Mouse (Mus musculus) hindbrain, embryonic 12.5 days (tissue): ENCODE data around the gene Pde2a. TPM values are rescaled to one million over a fixed set of nuclear protein-coding genes. Genes with fewer than 3 reads are reported as not detected.

Experiments used
- ATAC-seq: fragments of 200-750 bp; cut with Nextera tagmentation; 2 replicates; pipeline ENCODE4 v1.8.0; 2017; ENCODE audit warnings: moderate TSS enrichment; ENCODE audit not compliant: low FRiP score
- H3K27ac ChIP-seq: fragments of 300-500 bp; sonication (generic); 2 replicates; pipeline ENCODE4 v1.5.1; 2016; ENCODE audit warnings: mild to moderate bottlenecking
- H3K27me3 ChIP-seq: fragments of 300-500 bp; sonication (generic); 2 replicates; pipeline ENCODE4 v1.6.1; 2016; ENCODE audit warnings: mild to moderate bottlenecking
- H3K36me3 ChIP-seq: fragments of 300-500 bp; sonication (generic); 2 replicates; pipeline ENCODE4 v1.6.1; 2016; ENCODE audit warnings: mild to moderate bottlenecking
- H3K4me1 ChIP-seq: fragments of 300-500 bp; sonication (generic); 2 replicates; pipeline ENCODE4 v1.6.1; 2016
- H3K4me2 ChIP-seq: fragments of 300-500 bp; sonication (generic); replicated peaks from 2 replicates; pipeline ENCODE4 v1.6.1; 2016; ENCODE audit warnings: mild to moderate bottlenecking
- H3K4me3 ChIP-seq: fragments of 300-500 bp; sonication (generic); 2 replicates; pipeline ENCODE4 v1.5.1; 2016; ENCODE audit warnings: mild to moderate bottlenecking
- H3K9ac ChIP-seq: fragments of 300-500 bp; sonication (generic); 2 replicates; pipeline ENCODE4 v1.6.1; 2016; ENCODE audit warnings: mild to moderate bottlenecking, moderate library complexity
- H3K9me3 ChIP-seq: fragments of 300-500 bp; sonication (generic); replicated peaks from 2 replicates; pipeline ENCODE4 v1.6.1; 2016; ENCODE audit warnings: mild to moderate bottlenecking
- WGBS: fragments of 180-500 bp; shearing (Covaris S2); methylation state at CpG from one replicate; pipeline ENCODE4 v1.1.7; 2016; 5-methylcytosine and 5-hydroxymethylcytosine counted together
- polyA plus RNA-seq: library from polyadenylated mRNA; unstranded; fragments of >200 nt; fragmentation: Nextera tagmentation; extraction: Ambion mirVana; gene quantifications from 2 replicates; pipeline ENCODE4 v1.2.1, GENCODE M21; 2016

Gene Pde2a
- polyA plus RNA-seq, 1 experiment from 2014 or later = 26.9 TPM

- ATAC-seq = no peak
- no peak overlapping the region for H3K4me3 ChIP-seq
- no peak overlapping the region for H3K9ac ChIP-seq
- WGBS = 70% methylated on average over 5 of the region's 5 CpGs
- H3K36me3 ChIP-seq = no peaks in the 10 kb centered on the region
- no peak overlapping the region for H3K27ac ChIP-seq
- no peaks in the 10 kb centered on the region for H3K9me3 ChIP-seq
- H3K4me2 ChIP-seq = no peak overlapping the region
- H3K4me1 ChIP-seq = peaks cover 22% of the 10 kb centered on the region
- peaks cover 27% of the 10 kb centered on the region for H3K27me3 ChIP-seq
Observed at GRCm38 (mm10) chr7:101457283-101457682, 35.8 kb downstream of the Pde2a start.

GRCm38 (mm10) chr7:101457801-101458200, 36.3 kb downstream of the Pde2a start:
- H3K27ac ChIP-seq = no peak overlapping the region
- no peak for ATAC-seq
- H3K4me1 ChIP-seq = peaks cover 27% of the 10 kb centered on the region
- H3K4me2 ChIP-seq = no peak overlapping the region
- 66% methylated on average over 8 of the region's 8 CpGs for WGBS
- H3K9ac ChIP-seq = no peak overlapping the region
- no peak overlapping the region for H3K4me3 ChIP-seq
- no peaks in the 10 kb centered on the region for H3K9me3 ChIP-seq
- H3K36me3 ChIP-seq = no peaks in the 10 kb centered on the region
- peaks cover 22% of the 10 kb centered on the region for H3K27me3 ChIP-seq

GRCm38 (mm10) chr7:101458278-101458781, 36.8 kb downstream of the Pde2a start:
- no peak overlapping the region for H3K9ac ChIP-seq
- WGBS = 73% methylated on average over 4 of the region's 4 CpGs

GRCm38 (mm10) chr7:101459305-101459813, 37.9 kb downstream of the Pde2a start:
- no peak for ATAC-seq
- H3K4me1 ChIP-seq = peaks cover 33% of the 10 kb centered on the region
- 72% methylated on average over 9 of the region's 9 CpGs for WGBS

More at GRCm38 (mm10) chr7:101458278-101458781, 36.8 kb downstream of the Pde2a start:
- no peak overlapping the region for H3K27ac ChIP-seq
- no peak overlapping the region for H3K4me2 ChIP-seq
- peaks cover 17% of the 10 kb centered on the region for H3K27me3 ChIP-seq
- H3K4me1 ChIP-seq = peaks cover 28% of the 10 kb centered on the region
- no peaks in the 10 kb centered on the region for H3K9me3 ChIP-seq
- H3K4me3 ChIP-seq = no peak overlapping the region
- no peaks in the 10 kb centered on the region for H3K36me3 ChIP-seq
- no peak for ATAC-seq

DNA sequence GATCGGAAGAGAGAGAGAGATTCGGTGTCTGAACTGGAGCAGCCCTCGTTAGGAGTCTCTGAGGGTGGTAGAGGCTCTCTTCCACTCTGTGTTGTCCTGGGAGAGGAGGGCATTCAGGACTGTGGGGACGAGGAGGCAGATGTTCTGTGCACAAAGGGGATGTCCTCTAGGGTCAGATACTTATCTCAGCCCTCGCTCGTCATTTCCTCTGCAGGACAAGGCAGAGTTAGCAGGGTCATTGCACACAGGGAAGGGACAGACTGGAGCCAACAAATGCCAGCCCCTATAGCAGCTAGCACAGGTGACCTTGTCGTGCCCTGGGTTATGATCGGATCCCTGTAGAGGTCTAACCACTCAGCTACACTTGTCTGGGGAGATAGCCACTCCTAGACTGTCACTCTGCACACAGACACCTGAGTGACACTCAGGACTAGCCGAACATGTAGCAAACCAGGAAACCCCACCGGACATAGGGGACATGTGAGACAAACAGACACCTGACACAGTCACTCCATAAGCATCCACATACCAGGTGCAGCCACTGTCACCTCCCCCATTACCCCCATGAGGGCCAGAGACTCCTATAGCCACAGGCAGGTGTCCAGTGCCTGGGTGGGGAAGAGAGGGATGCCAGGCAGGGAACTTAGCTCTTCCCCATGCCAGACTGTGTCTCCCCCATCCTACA, 38.6 kb downstream of the Pde2a start:
- Histone ChIP-seq H3K4me2 (no peak overlapping the region), H3K27ac (no peak overlapping the region), H3K4me1 (peaks cover 40% of the 10 kb centered on the region), H3K9me3 (no peaks in the 10 kb centered on the region), H3K36me3 (no peaks in the 10 kb centered on the region), H3K4me3 (no peak overlapping the region), H3K27me3 (peaks cover 5% of the 10 kb centered on the region; the same call in 1 of the 2 replicates), H3K9ac (no peak overlapping the region)
- WGBS = 57% methylated on average over 10 of the region's 10 CpGs
- 0 out of 2 replicates have a peak, but pooled peaks have one; percentile 10 for ATAC-seq

More at GRCm38 (mm10) chr7:101459305-101459813, 37.9 kb downstream of the Pde2a start:
- Histone ChIP-seq H3K9me3 (no peaks in the 10 kb centered on the region), H3K4me3 (no peak overlapping the region), H3K27me3 (peaks cover 7% of the 10 kb centered on the region), H3K36me3 (no peaks in the 10 kb centered on the region), H3K9ac (no peak overlapping the region), H3K27ac (no peak overlapping the region), H3K4me2 (no peak overlapping the region)

GRCm38 (mm10) chr7:101460608-101460957, 39.1 kb downstream of the Pde2a start:
- no peak overlapping the region for H3K27ac ChIP-seq
- 0 out of 2 replicates have a peak, but pooled peaks have one; percentile 17 for ATAC-seq
- peaks cover 43% of the 10 kb centered on the region for H3K4me1 ChIP-seq
- H3K36me3 ChIP-seq = no peaks in the 10 kb centered on the region
- no peak overlapping the region for H3K4me2 ChIP-seq
- H3K9ac ChIP-seq = peak overlapping the region; percentile 4; the same call in 1 of the 2 replicates
- no peak overlapping the region for H3K4me3 ChIP-seq
- 36% methylated on average over 10 of the region's 10 CpGs for WGBS
- no peaks in the 10 kb centered on the region for H3K9me3 ChIP-seq
- H3K27me3 ChIP-seq = peaks cover 5% of the 10 kb centered on the region; the same call in 1 of the 2 replicates

- no peaks in the 10 kb centered on the region for H3K27me3 ChIP-seq
- no peak for ATAC-seq
- no peak overlapping the region for H3K27ac ChIP-seq
- H3K4me1 ChIP-seq = peaks cover 39% of the 10 kb centered on the region
- no peak overlapping the region for H3K4me3 ChIP-seq
- H3K9ac ChIP-seq = no peak overlapping the region
- H3K36me3 ChIP-seq = no peaks in the 10 kb centered on the region
- WGBS = 86% methylated on average over 11 of the region's 11 CpGs
- H3K4me2 ChIP-seq = no peak overlapping the region
- H3K9me3 ChIP-seq = no peaks in the 10 kb centered on the region
Observed at GRCm38 (mm10) chr7:101461571-101461970, 40.1 kb downstream of the Pde2a start.

DNA sequence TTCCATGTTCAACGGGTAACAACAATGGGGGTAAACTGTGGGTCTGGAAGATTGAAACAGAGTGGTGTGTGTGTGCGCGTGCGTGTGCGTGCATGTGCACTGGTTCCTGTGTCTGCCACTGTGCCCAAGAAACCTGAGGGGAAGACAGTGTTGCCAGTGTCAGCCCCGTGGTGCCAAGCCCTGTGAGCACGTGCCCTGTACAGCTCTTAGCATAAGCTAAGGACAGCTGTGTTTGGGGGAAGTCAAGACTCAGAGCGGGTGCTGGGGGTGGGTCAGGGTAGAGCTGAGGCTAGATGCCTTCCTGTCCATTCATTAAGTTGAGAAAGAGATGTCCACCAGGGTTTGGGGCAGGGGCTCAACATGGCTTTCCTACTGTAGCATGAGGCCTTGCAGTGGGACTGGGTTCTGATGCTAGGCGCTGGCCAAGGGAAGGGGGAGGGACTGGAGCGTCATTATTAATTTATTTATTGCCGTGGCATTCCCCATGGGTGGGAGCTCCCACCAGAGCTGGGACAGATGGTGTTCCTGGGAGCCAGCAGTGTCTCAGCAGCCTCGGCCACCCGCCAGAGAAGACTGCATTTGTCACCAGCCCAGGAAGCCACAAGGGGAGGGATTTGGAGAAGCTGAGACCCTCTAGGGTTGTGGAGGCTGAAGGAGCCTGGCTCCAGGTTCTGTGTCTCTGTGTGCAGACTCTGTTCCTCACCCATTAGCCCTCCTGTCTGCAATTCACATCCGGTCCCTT, 41.0 kb downstream of the Pde2a start:
- 75% methylated on average over 14 of the region's 14 CpGs for WGBS
- no peak overlapping the region for H3K4me3 ChIP-seq

DNA sequence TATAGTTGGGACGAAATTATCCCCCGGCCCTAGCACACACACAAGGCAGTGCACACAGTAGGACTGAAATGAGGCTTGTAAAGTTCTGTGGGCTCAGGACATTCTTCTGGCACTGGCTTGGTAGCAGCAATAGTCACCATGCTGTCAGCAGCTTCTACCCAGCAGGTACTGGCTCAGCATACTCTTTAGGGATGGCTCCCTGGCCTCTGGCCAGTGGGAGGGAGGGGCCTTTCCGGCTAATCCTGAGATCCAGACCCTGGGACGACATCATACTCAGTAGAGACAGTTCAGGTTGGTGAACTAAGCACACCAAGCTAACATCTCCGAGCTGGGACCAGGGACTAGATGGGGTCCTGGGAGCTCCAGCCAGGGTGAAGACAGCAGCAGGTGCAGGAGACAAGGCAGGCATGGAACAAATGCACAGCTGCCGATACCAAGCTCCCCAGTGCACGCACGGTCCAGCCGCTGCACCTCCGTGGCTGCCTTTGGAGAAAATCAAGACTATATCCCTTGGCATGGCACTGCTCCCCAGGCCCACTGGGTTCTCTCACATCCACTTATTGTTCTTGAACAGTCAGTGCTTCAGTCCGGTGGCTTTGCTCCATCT, 42.3 kb downstream of the Pde2a start:
- WGBS = 78% methylated on average over 11 of the region's 11 CpGs
- Histone ChIP-seq H3K4me1 (peaks cover 32% of the 10 kb centered on the region), H3K27ac (no peak overlapping the region)

More for the DNA sequence above, 41.0 kb downstream of the Pde2a start:
- peaks cover 33% of the 10 kb centered on the region for H3K4me1 ChIP-seq
- no peak overlapping the region; the same call in 1 of the 2 replicates for H3K9ac ChIP-seq
- ATAC-seq = 0 out of 2 replicates have a peak, but pooled peaks have one; percentile 21
- no peak overlapping the region for H3K4me2 ChIP-seq
- H3K27me3 ChIP-seq = no peaks in the 10 kb centered on the region
- H3K36me3 ChIP-seq = no peaks in the 10 kb centered on the region
- no peaks in the 10 kb centered on the region for H3K9me3 ChIP-seq
- H3K27ac ChIP-seq = no peak overlapping the region

DNA sequence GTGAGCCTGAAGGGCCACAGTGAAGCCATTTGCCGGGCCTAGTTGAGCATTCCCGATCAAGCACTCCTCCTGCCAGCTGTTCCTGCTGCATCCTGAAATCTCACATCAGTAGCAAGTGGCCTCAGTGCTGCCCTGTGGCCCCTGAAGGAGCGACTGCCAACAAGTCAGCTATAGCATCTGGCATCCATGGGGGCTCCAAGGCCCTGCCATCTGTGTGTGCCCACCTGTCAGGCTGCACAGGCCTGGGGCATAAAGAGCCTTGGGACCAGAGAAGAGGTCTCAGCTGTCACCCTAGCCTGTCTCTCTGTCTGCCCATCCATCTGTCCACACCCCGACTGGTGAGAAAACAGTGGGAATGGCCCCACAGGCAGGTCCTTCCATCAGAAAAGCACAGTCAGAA, 43.4 kb downstream of the Pde2a start:
- no peak overlapping the region for H3K4me2 ChIP-seq
- H3K27me3 ChIP-seq = no peaks in the 10 kb centered on the region
- 62% methylated on average over 4 of the region's 4 CpGs for WGBS
- peaks cover 28% of the 10 kb centered on the region for H3K4me1 ChIP-seq
- H3K9ac ChIP-seq = no peak overlapping the region
- no peaks in the 10 kb centered on the region for H3K9me3 ChIP-seq
- ATAC-seq = no peak
- no peak overlapping the region for H3K27ac ChIP-seq
- no peak overlapping the region for H3K4me3 ChIP-seq
- no peaks in the 10 kb centered on the region for H3K36me3 ChIP-seq

More for the DNA sequence above, 42.3 kb downstream of the Pde2a start:
- H3K4me2 ChIP-seq = no peak overlapping the region
- no peaks in the 10 kb centered on the region for H3K36me3 ChIP-seq
- H3K9me3 ChIP-seq = no peaks in the 10 kb centered on the region
- no peak overlapping the region for H3K9ac ChIP-seq
- H3K4me3 ChIP-seq = no peak overlapping the region
- H3K27me3 ChIP-seq = no peaks in the 10 kb centered on the region
- ATAC-seq = no peak

DNA sequence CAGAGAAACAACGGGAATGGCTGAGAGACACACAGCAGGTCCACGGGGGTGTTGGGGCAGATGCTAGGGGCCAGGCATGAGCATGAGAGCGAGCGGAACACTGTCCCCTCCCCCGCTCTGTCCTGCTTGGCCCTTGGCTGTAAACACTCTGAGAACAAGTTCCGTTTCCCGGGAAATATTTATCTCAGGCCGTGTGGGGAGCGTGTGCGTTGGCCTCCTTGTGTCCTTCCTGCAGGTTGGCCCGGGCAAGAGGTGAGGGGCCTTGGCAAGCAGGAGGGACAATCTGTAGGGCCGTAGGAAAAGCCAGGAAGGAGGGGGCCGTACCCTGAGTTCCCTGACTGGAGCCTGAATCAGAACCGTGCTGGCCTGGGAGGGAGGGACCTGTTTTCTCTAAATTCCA, 43.9 kb downstream of the Pde2a start:
- no peak for ATAC-seq
- no peaks in the 10 kb centered on the region for H3K27me3 ChIP-seq
- WGBS = 44% methylated on average over 14 of the region's 14 CpGs
- no peaks in the 10 kb centered on the region for H3K36me3 ChIP-seq
- H3K4me2 ChIP-seq = no peak overlapping the region
- no peak overlapping the region for H3K9ac ChIP-seq
- H3K27ac ChIP-seq = no peak overlapping the region
- H3K9me3 ChIP-seq = no peaks in the 10 kb centered on the region
- H3K4me1 ChIP-seq = peaks cover 27% of the 10 kb centered on the region
- no peak overlapping the region for H3K4me3 ChIP-seq
